Mouse (Mus musculus): Measurements from ENCODE around the gene Pagr1a. TPM values are rescaled to one million over a fixed set of nuclear protein-coding genes. Genes with fewer than 3 reads are reported as not detected.
A peak's percentile ranks its signal among the peaks of the same experiment; 100 is the strongest.

Pagr1a gene
- total and polyA plus RNA-seq, 3 experiments = 60.2 to 85.9 TPM; not detected in 1

DNA sequence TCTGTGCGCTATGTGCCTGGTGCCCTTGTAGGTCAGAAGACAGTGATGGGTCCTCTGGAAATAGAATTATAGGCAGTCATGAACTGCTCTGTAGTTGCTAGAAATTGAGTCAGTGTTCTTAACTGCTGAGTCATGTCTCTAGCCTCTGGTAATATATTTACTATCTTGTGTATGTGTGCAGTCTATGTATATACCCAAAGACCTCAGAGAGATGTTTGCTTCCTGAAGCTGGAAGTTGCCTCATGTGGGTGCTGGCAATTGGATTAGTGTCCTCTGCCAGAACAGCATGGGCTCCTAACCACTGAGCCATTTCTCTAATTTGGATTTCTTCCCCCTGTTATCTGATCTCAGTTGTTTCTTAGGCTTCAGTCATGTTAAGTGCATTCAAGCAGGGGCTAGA, 13.0 kb upstream of the Pagr1a start (continued):
- TF ChIP-seq POLR2AphosphoS5 (IDR thresholded peaks at IDR 0.05; ENCODE audit: borderline replicate concordance, low read depth, low read length) (no peak), UBTF (IDR thresholded peaks at IDR 0.05; ENCODE audit: borderline replicate concordance, insufficient read depth, low read depth, low read length) (no peak), MXI1 (IDR thresholded peaks at IDR 0.05; ENCODE audit: low read depth, low read length) (peak; percentile 81), NRF1 (IDR thresholded peaks at IDR 0.05; ENCODE audit: insufficient read depth, low read depth, low read length, poor library complexity, severe bottlenecking) (no peak), NELFE (IDR thresholded peaks at IDR 0.05; ENCODE audit: low read depth, low read length) (no peak), MYC (IDR thresholded peaks at IDR 0.05; ENCODE audit: low read depth, low read length) (peak; percentile 48; the same call in 1 of the 2 replicates), ELF1 (IDR thresholded peaks at IDR 0.05; ENCODE audit: low read depth, low read length) (no peak), USF1 (IDR thresholded peaks at IDR 0.05; ENCODE audit: low read depth, low read length) (no peak), TCF12 (IDR thresholded peaks at IDR 0.05; ENCODE audit: low read depth, low read length) (0 out of 2 replicates have a peak, but pooled peaks have one; percentile 14), ZNF384 (IDR thresholded peaks at IDR 0.05; ENCODE audit: low read depth, low read length) (no peak), MAX (IDR thresholded peaks at IDR 0.05; ENCODE audit: low read length) (no peak), SIN3A (IDR thresholded peaks at IDR 0.05; ENCODE audit: low read length) (peak; percentile 49; the same call in 1 of the 2 replicates), MAFK (IDR thresholded peaks at IDR 0.05; ENCODE audit: borderline replicate concordance, low read depth, low read length) (peak; percentile 80; the same call in 1 of the 2 replicates), HCFC1 (IDR thresholded peaks at IDR 0.05; ENCODE audit: low read depth, low read length) (no peak), SMC3 (IDR thresholded peaks at IDR 0.05; ENCODE audit: low read depth, low read length) (no peak)

DNA sequence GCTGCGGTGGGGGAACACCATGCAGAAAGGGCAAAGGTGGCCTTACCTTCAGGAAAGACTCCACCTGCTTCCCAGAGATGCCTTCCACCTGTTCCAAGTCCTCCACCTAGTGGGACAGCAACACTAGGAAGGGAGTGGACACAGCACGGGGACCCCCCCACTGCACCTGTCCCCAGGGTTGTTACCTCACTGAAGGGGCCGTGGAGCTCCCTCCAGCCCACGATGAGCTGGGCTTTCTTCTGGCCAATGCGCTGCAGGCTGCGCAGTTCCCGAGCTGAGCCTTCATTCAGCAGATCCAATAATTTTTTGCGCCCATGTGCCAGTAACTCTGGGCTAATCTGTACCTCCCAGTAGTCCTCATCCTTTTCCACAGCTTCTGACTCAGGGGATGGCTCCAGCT, 10.7 kb upstream of the Pagr1a start:
- DNase-seq (ENCODE audit: low read depth, low spot score) = peak; percentile 47
- Histone ChIP-seq H3K9ac (ENCODE audit: control insufficient read depth, low read depth, low read length, poor library complexity, severe bottlenecking) (peak overlapping the region; percentile 78), H3K9me3 (replicated peaks; ENCODE audit: insufficient read depth, low read length) (no peaks in the 10 kb centered on the region), H3K36me3 (ENCODE audit: control insufficient read depth in 1 of 2, insufficient read depth in 2 of 2, low read length in 2 of 2) (peaks cover 22 to 47% of the 10 kb centered on the region in 2 experiments), H3K27ac (ENCODE audit: control insufficient read depth, low read depth, low read length) (peak overlapping the region; percentile 98), H3K79me2 (ENCODE audit: control insufficient read depth, insufficient read depth, low read length, poor library complexity) (peaks cover 34% of the 10 kb centered on the region), H3K4me1 (ENCODE audit: control insufficient read depth in 1 of 2, insufficient read depth in 2 of 2, low read length in 2 of 2) (peaks cover 28 to 41% of the 10 kb centered on the region in 2 experiments), H3K4me3 (ENCODE audit: control insufficient read depth in 1 of 2, insufficient read depth in 1 of 2, low read depth in 2 of 2, low read length in 2 of 2) (peak overlapping the region; percentile 50 to 69), H3K27me3 (ENCODE audit: control insufficient read depth in 1 of 2, insufficient read depth in 2 of 2, low read length in 2 of 2) (no peaks in the 10 kb centered on the region)
- TF ChIP-seq SIN3A (IDR thresholded peaks at IDR 0.05; ENCODE audit: low read length) (no peak), POLR2AphosphoS5 (IDR thresholded peaks at IDR 0.05; ENCODE audit: borderline replicate concordance, low read depth, low read length) (no peak; the same call in 1 of the 2 replicates), SMC3 (IDR thresholded peaks at IDR 0.05; ENCODE audit: low read depth, low read length) (0 out of 2 replicates have a peak, but pooled peaks have one; percentile 6), MYB (IDR thresholded peaks at IDR 0.05; ENCODE audit: low read depth, low read length) (no peak), CTCF (IDR thresholded peaks at IDR 0.05 in 2 of 3, conservative IDR thresholded peaks at IDR 0.05 in 1 of 3; ENCODE audit: control insufficient read depth in 1 of 3, insufficient read depth in 1 of 3, low read depth in 2 of 3, low read length in 3 of 3, poor library complexity in 1 of 3, severe bottlenecking in 1 of 3) (no peak), USF2 (IDR thresholded peaks at IDR 0.05; ENCODE audit: borderline replicate concordance in 1 of 2, insufficient read depth in 1 of 2, low read depth in 1 of 2, low read length in 2 of 2) (no peak), ZMIZ1 (IDR thresholded peaks at IDR 0.05; ENCODE audit: low read depth, low read length) (no peak)

Measured in MEL (cell line).